Mouse (Mus musculus): ENCODE measurements around the gene Olfr703. TPM values are rescaled to one million over a fixed set of nuclear protein-coding genes. Genes with fewer than 3 reads are reported as not detected.

Olfr703 gene
- polyA plus RNA-seq (2012; rRNA removed; ENCODE audit: low replicate concordance), result not detected in 2 replicates

DNA sequence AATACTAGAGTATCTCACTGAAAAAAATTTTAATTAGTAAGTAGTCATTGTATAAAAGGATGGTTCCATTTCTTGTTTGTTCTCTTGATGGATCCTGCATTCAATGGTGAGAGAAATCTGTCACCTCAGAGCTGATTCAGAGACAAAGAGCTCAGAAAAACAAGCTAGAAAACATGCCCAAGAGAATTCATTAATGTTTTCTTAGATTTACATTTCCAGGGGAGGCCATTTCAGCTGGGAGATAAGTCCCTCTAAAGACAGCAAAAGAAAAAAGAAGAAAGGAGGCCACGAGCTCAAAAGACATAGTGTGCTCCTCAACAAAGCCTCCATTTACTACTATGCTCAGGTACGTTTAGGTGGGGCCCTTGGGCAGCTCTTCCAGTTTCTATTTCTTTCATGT, at the start of gene Olfr703:
Gene Olfr703 (plus strand): TSS at position 301 of the 400 bp plus-strand sequence.

DNA sequence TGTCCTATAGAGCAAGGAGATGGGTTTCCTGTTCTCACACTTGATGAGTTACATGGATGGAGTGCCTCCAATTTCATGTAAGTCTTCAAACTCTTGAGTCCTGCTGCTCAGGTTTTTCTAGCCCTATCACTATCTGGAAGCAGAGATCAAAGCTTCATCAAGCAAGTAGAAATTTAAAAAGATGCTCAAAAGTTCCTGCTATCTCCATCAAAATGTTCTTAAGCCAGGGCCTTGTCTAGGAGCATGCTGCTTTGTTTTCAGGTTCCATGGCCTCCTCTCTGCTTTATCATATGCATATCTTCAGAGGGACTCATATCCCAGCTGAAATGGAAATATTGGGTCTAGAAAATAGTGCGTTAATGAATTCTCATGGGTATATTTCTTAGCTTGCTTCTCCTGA, 34.4 kb upstream of the Olfr703 start, which contains the start of gene Olfr700:
Gene Olfr700 (minus strand): TSS at position 101 of the 400 bp plus-strand sequence.

DNA sequence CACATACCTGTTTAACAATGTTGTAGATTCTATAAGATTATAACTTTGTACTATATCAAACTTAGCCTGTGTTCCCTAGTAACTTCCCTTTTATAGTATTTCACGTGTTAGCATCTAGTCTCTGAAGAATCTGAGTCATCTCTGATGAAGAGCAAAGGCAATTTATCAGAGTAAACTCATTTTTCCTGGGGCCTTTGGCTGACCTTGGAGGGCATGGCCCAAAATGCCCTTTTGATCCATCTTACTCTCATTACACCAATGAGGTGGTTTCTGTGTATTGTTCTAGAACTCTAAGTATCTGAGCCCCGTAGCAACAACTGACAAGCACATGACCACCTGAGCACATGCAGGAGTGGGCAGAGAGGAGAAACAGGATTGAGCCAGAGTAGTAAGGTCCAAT, 29.3 kb upstream of the Olfr703 start, which contains the start of gene Olfr701:
Gene Olfr701 (plus strand): TSS at position 301 of the 400 bp plus-strand sequence.

DNA sequence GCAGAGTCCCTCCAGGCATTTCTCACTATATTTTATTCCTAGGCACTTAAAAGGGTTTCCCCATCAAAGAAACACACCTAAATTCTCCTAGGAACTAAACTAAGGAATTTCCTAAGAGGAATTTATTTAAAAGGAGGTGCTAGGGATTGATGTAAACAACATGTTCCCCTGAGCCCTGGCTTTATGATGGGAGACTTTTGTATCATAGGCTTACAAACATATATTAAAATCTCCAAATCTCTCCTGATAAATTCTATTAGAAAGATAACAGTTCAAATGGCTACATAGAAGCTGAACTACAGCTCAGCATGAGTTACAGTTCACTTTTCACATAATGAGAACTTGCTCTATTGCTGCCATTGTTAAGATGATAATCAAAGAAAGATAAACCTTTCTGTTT, 9.4 kb upstream of the Olfr703 start, which contains the start of gene Olfr702:
Gene Olfr702 (minus strand): TSS at position 101 of the 400 bp plus-strand sequence.

DNA sequence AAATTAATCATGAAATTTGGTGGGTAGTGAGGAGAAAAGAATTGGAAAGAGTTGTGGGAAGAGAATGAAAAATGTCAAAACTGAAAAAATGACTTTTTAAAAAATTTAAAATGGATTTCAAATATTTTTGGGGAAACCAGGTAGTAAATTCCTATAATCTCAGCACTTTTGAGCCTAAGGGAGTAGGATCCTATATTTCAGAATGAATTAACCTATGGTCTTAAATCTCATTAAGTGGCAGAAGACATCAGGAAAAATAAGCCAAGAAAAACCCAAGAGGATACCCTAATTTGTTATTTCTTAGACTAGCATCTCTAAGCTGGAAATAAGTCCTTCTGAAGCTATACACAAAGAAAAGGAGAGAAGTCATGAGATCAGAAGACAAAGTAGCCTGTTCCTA, 19.7 kb downstream of the Olfr703 start, which contains the start of gene Olfr704:
Gene Olfr704 (plus strand): TSS at position 301 of the 400 bp plus-strand sequence.

GRCm38 (mm10) chr7:106876791-106877190, 33.6 kb downstream of the Olfr703 start, which contains the start of gene Olfr705:
Gene Olfr705, minus strand, starts transcription at chr7:106876891.

GRCm38 (mm10) chr7:106888062-106888461, 44.9 kb downstream of the Olfr703 start, which contains the start of gene Olfr706:
Gene Olfr706, minus strand, starts transcription at chr7:106888162.

Other genes starting within 250 kb of the Olfr703 start
- gene Olfr693, start 162.8 kb upstream of the Olfr703 start, polyA plus RNA-seq (2012; rRNA removed; ENCODE audit: low replicate concordance), result not detected in 2 replicates
- not detected in 2 replicates for gene Olfr694, start 151.5 kb upstream of the Olfr703 start, polyA plus RNA-seq (2012; rRNA removed; ENCODE audit: low replicate concordance)
- gene Olfr695, start 127.0 kb upstream of the Olfr703 start, polyA plus RNA-seq (2012; rRNA removed; ENCODE audit: low replicate concordance), result not detected in 2 replicates
- not detected in 2 replicates for gene Olfr697, start 100.9 kb upstream of the Olfr703 start, polyA plus RNA-seq (2012; rRNA removed; ENCODE audit: low replicate concordance)
- gene Olfr698, start 88.0 kb upstream of the Olfr703 start, polyA plus RNA-seq (2012; rRNA removed; ENCODE audit: low replicate concordance), result not detected in 2 replicates
- not detected in 2 replicates for gene Olfr699, start 50.2 kb upstream of the Olfr703 start, polyA plus RNA-seq (2012; rRNA removed; ENCODE audit: low replicate concordance)
- not detected in 2 replicates for gene Olfr700, start 34.5 kb upstream of the Olfr703 start, polyA plus RNA-seq (2012; rRNA removed; ENCODE audit: low replicate concordance)
- not detected in 2 replicates for gene Olfr701, start 29.2 kb upstream of the Olfr703 start, polyA plus RNA-seq (2012; rRNA removed; ENCODE audit: low replicate concordance)
- not detected in 2 replicates for gene Olfr702, start 9.5 kb upstream of the Olfr703 start, polyA plus RNA-seq (2012; rRNA removed; ENCODE audit: low replicate concordance)
- not detected in 2 replicates for gene Olfr704, start 19.8 kb downstream of the Olfr703 start, polyA plus RNA-seq (2012; rRNA removed; ENCODE audit: low replicate concordance)
- not detected in 2 replicates for gene Olfr705, start 33.5 kb downstream of the Olfr703 start, polyA plus RNA-seq (2012; rRNA removed; ENCODE audit: low replicate concordance)
- not detected in 2 replicates for gene Olfr706, start 44.8 kb downstream of the Olfr703 start, polyA plus RNA-seq (2012; rRNA removed; ENCODE audit: low replicate concordance)
- gene Olfr707, start 57.9 kb downstream of the Olfr703 start, polyA plus RNA-seq (2012; rRNA removed; ENCODE audit: low replicate concordance), result not detected in 2 replicates
- gene Olfr1532-ps1, start 64.6 kb downstream of the Olfr703 start, polyA plus RNA-seq (2012; rRNA removed; ENCODE audit: low replicate concordance), result not detected in 2 replicates
- gene Olfr709-ps1, start 88.9 kb downstream of the Olfr703 start, polyA plus RNA-seq (2012; rRNA removed; ENCODE audit: low replicate concordance), result not detected in 2 replicates
- not detected in 2 replicates for gene Olfr710, start 105.0 kb downstream of the Olfr703 start, polyA plus RNA-seq (2012; rRNA removed; ENCODE audit: low replicate concordance)
- not detected in 2 replicates for gene Olfr6, start 120.6 kb downstream of the Olfr703 start, polyA plus RNA-seq (2012; rRNA removed; ENCODE audit: low replicate concordance)
- gene Olfr711, start 132.1 kb downstream of the Olfr703 start, polyA plus RNA-seq (2012; rRNA removed; ENCODE audit: low replicate concordance), result not detected in 2 replicates
- gene Olfr2, start 162.7 kb downstream of the Olfr703 start, polyA plus RNA-seq (2012; rRNA removed; ENCODE audit: low replicate concordance), result not detected in 2 replicates
- gene Olfr713, start 187.8 kb downstream of the Olfr703 start, polyA plus RNA-seq (2012; rRNA removed; ENCODE audit: low replicate concordance), result not detected in 2 replicates
- gene Olfr714, start 227.6 kb downstream of the Olfr703 start, polyA plus RNA-seq (2012; rRNA removed; ENCODE audit: low replicate concordance), result not detected in 2 replicates
- gene Olfr17, start 249.9 kb downstream of the Olfr703 start, polyA plus RNA-seq (2012; rRNA removed; ENCODE audit: low replicate concordance), result not detected in 2 replicates